Mouse (Mus musculus): ENCODE results near the gene Cdh4. TPM values are rescaled to one million over a fixed set of nuclear protein-coding genes. Genes with fewer than 3 reads are reported as not detected.

Gene Cdh4
- polyA plus RNA-seq, 1 experiment from 2014 or later, result 1.8 TPM

DNA sequence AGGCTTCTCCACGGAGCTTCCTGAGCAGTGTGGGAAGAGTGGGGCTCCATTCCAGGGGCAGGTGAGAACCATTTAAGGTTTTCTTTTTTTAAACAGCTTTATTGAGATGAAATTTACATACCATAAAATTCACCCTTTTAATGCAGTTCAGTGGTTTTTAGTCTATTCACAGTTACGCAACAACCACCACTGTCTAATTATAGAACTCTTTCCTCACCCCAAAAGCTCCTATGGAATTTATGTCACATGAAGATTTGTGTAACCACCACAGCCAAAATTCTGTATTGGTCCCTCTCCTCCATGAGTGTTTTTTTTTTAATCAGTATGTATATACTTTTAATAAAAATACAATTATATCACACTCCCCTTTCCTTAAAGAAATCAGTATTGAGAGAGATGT, 144.8 kb downstream of the Cdh4 start:
- no peak overlapping the region for H3K27ac ChIP-seq
- no peak overlapping the region for H3K4me3 ChIP-seq
- H3K4me1 ChIP-seq, result no peaks in the 10 kb centered on the region
- 87% methylated on average over 2 of the region's 2 CpGs for whole genome bisulfite sequencing
- H3K9me3 ChIP-seq (replicated peaks), result no peaks in the 10 kb centered on the region
- H3K36me3 ChIP-seq, result no peaks in the 10 kb centered on the region
- no peak for DNase-seq (ENCODE audit: low spot score)
- no peaks in the 10 kb centered on the region for H3K27me3 ChIP-seq (ENCODE audit: low read depth, poor library complexity, severe bottlenecking)

- no peaks in the 10 kb centered on the region for H3K4me1 ChIP-seq
- 70% methylated on average over 5 of the region's 5 CpGs for WGBS
These were observed 149.4 kb downstream of the Cdh4 start for GRCm38 (mm10) chr2:179591661-179592060.

DNA sequence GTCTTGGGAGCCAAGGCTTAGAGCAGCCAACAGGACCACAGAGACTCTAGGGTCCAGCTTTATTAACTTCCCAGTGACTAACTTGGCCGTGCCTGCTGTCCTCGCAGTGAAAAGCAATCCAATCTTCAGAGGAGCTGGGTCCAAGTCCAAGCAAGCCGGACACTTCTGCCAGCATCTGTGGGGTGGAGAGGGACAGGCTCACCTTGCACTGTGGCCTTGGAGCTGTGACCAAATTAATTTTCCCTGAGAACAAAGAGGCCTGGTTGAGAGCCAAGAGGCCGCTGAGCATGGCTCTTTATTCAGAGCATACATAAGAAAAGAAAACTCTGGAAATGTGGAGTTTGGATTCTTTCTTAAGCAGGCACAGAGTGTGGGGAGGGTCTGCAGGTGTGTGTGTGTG, 152.8 kb downstream of the Cdh4 start:
- H3K4me1 ChIP-seq, result no peaks in the 10 kb centered on the region
- H3K9me3 ChIP-seq (replicated peaks), result no peaks in the 10 kb centered on the region
- DNase-seq (ENCODE audit: low spot score), result no peak
- H3K27me3 ChIP-seq (ENCODE audit: low read depth, poor library complexity, severe bottlenecking), result no peaks in the 10 kb centered on the region
- no peak overlapping the region for H3K4me3 ChIP-seq
- WGBS, result 87% methylated on average over 4 of the region's 4 CpGs
- H3K36me3 ChIP-seq, result no peaks in the 10 kb centered on the region
- no peak overlapping the region for H3K27ac ChIP-seq

More at GRCm38 (mm10) chr2:179591661-179592060, 149.4 kb downstream of the Cdh4 start:
- H3K36me3 ChIP-seq, result no peaks in the 10 kb centered on the region
- H3K4me3 ChIP-seq, result no peak overlapping the region
- no peak overlapping the region for H3K27ac ChIP-seq
- H3K27me3 ChIP-seq (ENCODE audit: low read depth, poor library complexity, severe bottlenecking), result no peaks in the 10 kb centered on the region
- DNase-seq (ENCODE audit: low spot score), result no peak
- no peaks in the 10 kb centered on the region for H3K9me3 ChIP-seq (replicated peaks)

- H3K36me3 ChIP-seq, result no peaks in the 10 kb centered on the region
- no peaks in the 10 kb centered on the region for H3K27me3 ChIP-seq (ENCODE audit: low read depth, poor library complexity, severe bottlenecking)
- 91% methylated on average over 11 of the region's 11 CpGs for WGBS
- H3K9me3 ChIP-seq (replicated peaks), result no peaks in the 10 kb centered on the region
- H3K4me3 ChIP-seq, result no peak overlapping the region
- DNase-seq (ENCODE audit: low spot score), result no peak
- no peak overlapping the region for H3K27ac ChIP-seq
- no peaks in the 10 kb centered on the region for H3K4me1 ChIP-seq
These were observed 156.7 kb downstream of the Cdh4 start for GRCm38 (mm10) chr2:179598886-179599285.

GRCm38 (mm10) chr2:179599886-179600285, 157.7 kb downstream of the Cdh4 start:
- DNase-seq (ENCODE audit: low spot score), result no peak
- H3K27me3 ChIP-seq (ENCODE audit: low read depth, poor library complexity, severe bottlenecking), result no peaks in the 10 kb centered on the region
- H3K4me1 ChIP-seq, result no peaks in the 10 kb centered on the region
- no peak overlapping the region for H3K27ac ChIP-seq
- H3K9me3 ChIP-seq (replicated peaks), result no peaks in the 10 kb centered on the region
- WGBS, result 95% methylated on average over 1 of the region's 1 CpGs
- no peak overlapping the region for H3K4me3 ChIP-seq
- H3K36me3 ChIP-seq, result no peaks in the 10 kb centered on the region

- H3K27me3 ChIP-seq (ENCODE audit: low read depth, poor library complexity, severe bottlenecking), result no peaks in the 10 kb centered on the region
- DNase-seq (ENCODE audit: low spot score), result no peak
- no peak overlapping the region for H3K27ac ChIP-seq
- no peaks in the 10 kb centered on the region for H3K9me3 ChIP-seq (replicated peaks)
- H3K36me3 ChIP-seq, result no peaks in the 10 kb centered on the region
- 87% methylated on average over 2 of the region's 2 CpGs for WGBS
- no peaks in the 10 kb centered on the region for H3K4me1 ChIP-seq
- H3K4me3 ChIP-seq, result no peak overlapping the region
These were observed 158.1 kb downstream of the Cdh4 start for GRCm38 (mm10) chr2:179600347-179600746.

DNA sequence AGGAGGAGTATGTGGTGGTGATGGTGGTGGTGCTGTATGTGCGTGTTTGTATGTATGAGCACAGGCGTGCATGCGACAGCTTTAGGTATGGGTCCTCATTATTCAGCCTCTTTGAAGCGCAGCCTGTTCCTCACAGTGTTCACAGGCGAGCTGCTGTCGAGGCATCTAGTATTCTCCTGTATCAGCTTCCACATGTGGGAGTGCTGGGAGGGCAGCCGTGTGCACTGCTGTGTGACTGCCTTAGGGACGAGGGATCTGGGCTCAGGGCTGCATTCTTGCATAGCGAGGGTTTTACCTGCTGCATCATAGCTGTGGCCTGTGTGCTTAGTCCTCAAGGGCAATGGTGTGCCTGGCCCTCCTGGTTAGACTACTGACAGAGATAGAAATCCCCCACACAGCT, 158.9 kb downstream of the Cdh4 start:
- no peaks in the 10 kb centered on the region for H3K9me3 ChIP-seq (replicated peaks)
- H3K36me3 ChIP-seq, result no peaks in the 10 kb centered on the region
- H3K4me3 ChIP-seq, result no peak overlapping the region
- H3K4me1 ChIP-seq, result no peaks in the 10 kb centered on the region
- WGBS, result 87% methylated on average over 9 of the region's 9 CpGs
- no peak overlapping the region for H3K27ac ChIP-seq
- DNase-seq (ENCODE audit: low spot score), result no peak
- no peaks in the 10 kb centered on the region for H3K27me3 ChIP-seq (ENCODE audit: low read depth, poor library complexity, severe bottlenecking)

DNA sequence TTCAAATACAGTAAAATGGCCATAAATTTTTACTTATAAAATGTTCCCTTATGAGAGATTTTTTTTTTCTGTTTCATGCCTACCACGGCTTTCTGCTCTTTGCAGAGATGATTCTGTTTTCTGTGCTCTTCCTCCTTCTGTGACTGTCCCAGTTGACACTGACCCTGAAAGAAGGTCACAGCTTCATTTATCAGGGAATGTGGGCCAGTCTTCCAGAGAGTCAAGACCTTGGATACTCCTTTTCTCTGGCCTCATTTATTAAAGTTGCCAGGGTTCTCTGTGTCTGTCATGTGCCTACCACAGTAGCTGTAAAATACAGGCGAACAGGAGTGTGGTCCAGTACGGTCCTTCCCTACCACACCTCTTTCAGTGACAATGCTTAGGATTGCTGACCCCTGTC, 162.5 kb downstream of the Cdh4 start:
- H3K9me3 ChIP-seq (replicated peaks), result no peaks in the 10 kb centered on the region
- peaks cover 12% of the 10 kb centered on the region for H3K4me1 ChIP-seq
- no peak overlapping the region for H3K4me3 ChIP-seq
- H3K36me3 ChIP-seq, result no peaks in the 10 kb centered on the region
- no peak for DNase-seq (ENCODE audit: low spot score)
- no peak overlapping the region for H3K27ac ChIP-seq
- no peaks in the 10 kb centered on the region for H3K27me3 ChIP-seq (ENCODE audit: low read depth, poor library complexity, severe bottlenecking)
- WGBS, result 81% methylated on average over 3 of the region's 3 CpGs

GRCm38 (mm10) chr2:179605255-179605654, 163.0 kb downstream of the Cdh4 start:
- no peak for DNase-seq (ENCODE audit: low spot score)
- WGBS, result 86% methylated on average over 10 of the region's 10 CpGs
- no peaks in the 10 kb centered on the region for H3K36me3 ChIP-seq
- H3K9me3 ChIP-seq (replicated peaks), result no peaks in the 10 kb centered on the region
- no peak overlapping the region for H3K27ac ChIP-seq
- H3K27me3 ChIP-seq (ENCODE audit: low read depth, poor library complexity, severe bottlenecking), result no peaks in the 10 kb centered on the region
- H3K4me1 ChIP-seq, result peaks cover 12% of the 10 kb centered on the region
- H3K4me3 ChIP-seq, result no peak overlapping the region

DNA sequence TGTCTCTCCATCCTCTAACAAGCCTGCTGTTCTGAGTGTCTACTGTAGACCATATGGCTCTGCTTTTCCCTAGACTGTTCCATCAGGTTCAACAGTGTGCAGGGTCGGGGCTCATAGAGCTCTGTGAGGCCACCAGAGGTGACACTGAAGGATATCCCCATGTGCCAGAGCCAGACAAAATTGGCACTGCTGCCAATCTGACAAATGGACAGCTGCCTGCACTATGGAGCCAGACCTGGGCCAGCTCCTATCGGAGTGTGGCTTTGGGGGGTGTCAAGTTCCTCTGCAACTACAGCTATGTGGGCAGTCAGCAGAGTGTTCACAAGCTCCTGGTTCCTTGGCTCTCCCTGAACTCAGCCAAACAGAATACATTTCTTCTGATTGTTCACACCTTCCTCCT, 164.1 kb downstream of the Cdh4 start:
- Histone ChIP-seq H3K27ac (no peak overlapping the region), H3K36me3 (no peaks in the 10 kb centered on the region), H3K27me3 (ENCODE audit: low read depth, poor library complexity, severe bottlenecking) (no peaks in the 10 kb centered on the region), H3K9me3 (replicated peaks) (no peaks in the 10 kb centered on the region), H3K4me3 (no peak overlapping the region), H3K4me1 (peaks cover 12% of the 10 kb centered on the region)
- WGBS, result 88% methylated on average over 2 of the region's 2 CpGs
- no peak for DNase-seq (ENCODE audit: low spot score)

GRCm38 (mm10) chr2:179615906-179616305, 173.7 kb downstream of the Cdh4 start:
- Histone ChIP-seq H3K4me3 (no peak overlapping the region), H3K4me1 (no peaks in the 10 kb centered on the region), H3K36me3 (no peaks in the 10 kb centered on the region), H3K27ac (no peak overlapping the region), H3K27me3 (ENCODE audit: low read depth, poor library complexity, severe bottlenecking) (no peaks in the 10 kb centered on the region), H3K9me3 (replicated peaks) (no peaks in the 10 kb centered on the region)
- 57% methylated on average over 5 of the region's 5 CpGs for WGBS
- peak; percentile 76 for DNase-seq (ENCODE audit: low spot score)

GRCm38 (mm10) chr2:179623643-179624473, 181.6 kb downstream of the Cdh4 start:
- H3K27me3 ChIP-seq (ENCODE audit: low read depth, poor library complexity, severe bottlenecking), result no peaks in the 10 kb centered on the region
- no peaks in the 10 kb centered on the region for H3K36me3 ChIP-seq
- H3K4me3 ChIP-seq, result no peak overlapping the region
- H3K4me1 ChIP-seq, result no peaks in the 10 kb centered on the region
- H3K9me3 ChIP-seq (replicated peaks), result no peaks in the 10 kb centered on the region
- no peak for DNase-seq (ENCODE audit: low spot score)
- 86% methylated on average over 17 of the region's 17 CpGs for WGBS
- no peak overlapping the region for H3K27ac ChIP-seq

DNA sequence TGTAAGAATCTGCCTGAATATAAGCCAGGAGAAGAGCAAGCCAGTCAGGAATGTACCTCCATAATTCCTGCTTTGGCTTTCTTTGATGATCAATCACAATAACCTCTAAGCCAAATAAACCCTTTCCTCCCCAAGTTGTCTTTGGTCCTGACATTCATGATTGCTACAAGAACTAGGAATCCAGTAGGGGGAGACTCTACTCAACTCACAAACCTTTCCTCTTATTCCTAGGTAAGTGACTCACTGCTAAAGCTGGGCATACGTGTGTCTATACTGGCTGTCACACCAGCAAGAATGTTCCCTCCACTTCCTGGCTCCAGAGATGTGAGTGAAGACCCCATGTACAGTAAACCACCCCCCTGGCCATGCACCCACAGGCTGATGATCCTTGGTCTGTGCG, 185.3 kb downstream of the Cdh4 start:
- 81% methylated on average over 2 of the region's 2 CpGs for WGBS
- peaks cover 8% of the 10 kb centered on the region for H3K4me1 ChIP-seq
- no peaks in the 10 kb centered on the region for H3K36me3 ChIP-seq

DNA sequence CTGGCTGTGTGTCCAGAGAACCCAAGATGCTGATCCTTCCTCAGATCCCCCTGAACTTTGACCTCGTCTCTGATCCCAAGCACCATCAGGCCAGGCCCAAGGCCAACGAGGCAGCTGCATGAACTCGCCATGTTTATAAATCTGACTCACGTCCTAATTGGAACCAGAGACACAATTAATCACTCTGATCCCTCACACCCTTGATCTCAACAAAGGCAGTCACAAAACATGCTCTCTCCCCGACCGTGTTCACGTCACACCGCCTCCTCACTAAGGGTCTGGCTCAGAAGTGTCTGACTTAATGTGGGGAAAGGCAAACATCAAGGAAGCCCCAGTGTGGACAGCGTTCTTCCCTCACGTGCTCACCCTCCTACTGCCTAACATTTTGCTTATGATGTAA, 188.5 kb downstream of the Cdh4 start:
- H3K4me3 ChIP-seq, result no peak overlapping the region
- peaks cover 10% of the 10 kb centered on the region for H3K4me1 ChIP-seq
- no peaks in the 10 kb centered on the region for H3K36me3 ChIP-seq
- no peak overlapping the region for H3K27ac ChIP-seq
- WGBS, result 16% methylated on average over 10 of the region's 10 CpGs
- no peaks in the 10 kb centered on the region for H3K27me3 ChIP-seq (ENCODE audit: low read depth, poor library complexity, severe bottlenecking)
- H3K9me3 ChIP-seq (replicated peaks), result no peaks in the 10 kb centered on the region
- peak; percentile 35 for DNase-seq (ENCODE audit: low spot score)

More for the DNA sequence above, 185.3 kb downstream of the Cdh4 start:
- Histone ChIP-seq H3K27me3 (ENCODE audit: low read depth, poor library complexity, severe bottlenecking) (no peaks in the 10 kb centered on the region), H3K27ac (no peak overlapping the region), H3K9me3 (replicated peaks) (no peaks in the 10 kb centered on the region), H3K4me3 (no peak overlapping the region)
- no peak for DNase-seq (ENCODE audit: low spot score)
